ENCODE assay signal across 14 mouse cellular contexts in genomic region chr2:118697955-118698354, GRCm38 (mm10). TPM values are rescaled to one million over a fixed set of nuclear protein-coding genes. Genes with fewer than 3 reads are reported as not detected.
DNase-seq lines count a peak whose midpoint lies in the region; ATAC-seq and TF ChIP-seq lines count a peak whose summit lies in the region.
"Had no signal": no experiment of that assay in that cellular context is flagged by ENCODE, and none has a peak within 500 bp of the region (broad histone marks: within the 10 kb centered on the region; RNA-seq: fewer than 3 reads in every experiment).

No protein-coding gene starts in this region.

- no peak overlapping the region for H3K4me2 ChIP-seq in heart, postnatal 0 days (ENCODE audit: low read depth, low read length)
- H3K4me2 ChIP-seq: forebrain, embryonic 13.5 days; limb, embryonic 15.5 days had no signal

- H3K4me1 ChIP-seq in heart, postnatal 0 days (ENCODE audit: control insufficient read depth, insufficient read depth) = peaks cover 43% of the 10 kb centered on the region

- 25% methylated on average over 7 of the region's 7 CpGs for WGBS in heart, postnatal 0 days

- TF ChIP-seq CTCF in heart, postnatal 0 days (IDR thresholded peaks at IDR 0.05; ENCODE audit: low read depth) = no peak

- ATAC-seq in heart, postnatal 0 days (ENCODE audit: insufficient read depth, low read depth) = no peak
- ATAC-seq: forebrain, embryonic 13.5 days; intestine, postnatal 0 days had no signal

- TF ChIP-seq EP300 in heart, postnatal 0 days (IDR thresholded peaks at IDR 0.05; ENCODE audit: low read depth) = no peak

- no peak overlapping the region for H3K9ac ChIP-seq in heart, postnatal 0 days (replicated peaks; ENCODE audit: low read depth, low read length)
- H3K9ac ChIP-seq: forebrain, embryonic 13.5 days; limb, embryonic 15.5 days had no signal

- peaks cover 17% of the 10 kb centered on the region for H3K27me3 ChIP-seq in heart, postnatal 0 days (ENCODE audit: control insufficient read depth, insufficient read depth, low read length)

- no peaks in the 10 kb centered on the region for H3K36me3 ChIP-seq in heart, postnatal 0 days (replicated peaks; ENCODE audit: control insufficient read depth, insufficient read depth, low read length)
- H3K36me3 ChIP-seq: limb, embryonic 15.5 days had no signal

- no peak overlapping the region for H3K4me3 ChIP-seq in heart, postnatal 0 days (ENCODE audit: low read depth, low read length)
- H3K4me3 ChIP-seq: forebrain, embryonic 13.5 days; limb, embryonic 15.5 days had no signal

- no peak for DNase-seq in heart, postnatal 0 days (ENCODE audit: low spot score)
- DNase-seq in heart, adult 8-10 months (ENCODE audit: low spot score) = no peak
- peak; percentile 58 for DNase-seq in MN1 (ENCODE audit: low spot score)
- DNase-seq in adrenal gland, adult 8-10 months = peak; percentile 56
- peak; percentile 33 for DNase-seq in kidney, postnatal 14 days
- no peak for DNase-seq in layer of hippocampus, postnatal 10 days (ENCODE audit: low spot score in 2 of 2)
- no peak for DNase-seq in lung, postnatal 10 days
- DNase-seq: cerebellum, adult 9-10 months; gastrocnemius, postnatal 36 days; lung, adult 2 months had no signal

- no peaks in the 10 kb centered on the region for H3K9me3 ChIP-seq in heart, postnatal 0 days (replicated peaks; ENCODE audit: control insufficient read depth, low read length)
- H3K9me3 ChIP-seq: forebrain, embryonic 13.5 days; limb, embryonic 15.5 days had no signal

- H3K27ac ChIP-seq in heart, postnatal 0 days (ENCODE audit: low read depth) = peak overlapping the region; percentile 81
- H3K27ac ChIP-seq: forebrain, embryonic 13.5 days; limb, embryonic 15.5 days had no signal

RNA-seq across cellular contexts. Expression of gene Ankrd63, which starts 5.8 kb away (rescaled TPM):
- total RNA-seq in heart, postnatal 0 days (2014; rRNA removed; ENCODE audit: low replicate concordance) = 7.6 and 14.3 TPM in 2 replicates
- 1.6 and 2.0 TPM in 2 replicates for polyA plus RNA-seq in heart, postnatal 0 days (2015; fragmentation: Nextera tagmentation; extraction: Ambion mirVana)
- total RNA-seq in heart, adult 8-10 months (2022) = 1 to 10 TPM; 1.0 to 3.1 (median 1.7) TPM
- total RNA-seq in adrenal gland, adult 8-10 months (2022) = under 1 TPM; 0.11 to 0.84 (median 0.36) TPM
- 1 to 10 TPM; 3.0 to 3.8 TPM for total RNA-seq in layer of hippocampus, postnatal 10 days (2021)
- total RNA-seq: gastrocnemius, postnatal 36 days had no signal

RNA-seq across cellular contexts. Expression of gene Plcb2, which starts 30.3 kb away (rescaled TPM):
- total RNA-seq in heart, postnatal 0 days (2014; rRNA removed; ENCODE audit: low replicate concordance) = 1.6 and 7.6 TPM in 2 replicates
- 2.0 and 2.6 TPM in 2 replicates for polyA plus RNA-seq in heart, postnatal 0 days (2015; fragmentation: Nextera tagmentation; extraction: Ambion mirVana)
- 1 to 10 TPM; 2.2 to 3.3 (median 2.5) TPM for total RNA-seq in heart, adult 8-10 months (2022)
- total RNA-seq in adrenal gland, adult 8-10 months (2022) = 1 to 10 TPM; 2.0 to 4.1 (median 3.0) TPM
- total RNA-seq in layer of hippocampus, postnatal 10 days (2021) = 1 to 10 TPM; 2.1 to 2.9 TPM

RNA-seq across cellular contexts. Expression of gene Pak6, which starts 34.9 kb away (rescaled TPM):
- 16.8 and 17.0 TPM in 2 replicates for total RNA-seq in heart, postnatal 0 days (2014; rRNA removed; ENCODE audit: low replicate concordance)
- polyA plus RNA-seq in heart, postnatal 0 days (2015; fragmentation: Nextera tagmentation; extraction: Ambion mirVana) = 7.9 and 9.0 TPM in 2 replicates
- total RNA-seq in heart, adult 8-10 months (2022) = 10 to 100 TPM in 3 of 4 experiments, 1 to 10 TPM in 1; 7.5 to 13.4 (median 11.4) TPM
- total RNA-seq in adrenal gland, adult 8-10 months (2022) = 10 to 100 TPM; 27.0 to 35.6 (median 28.7) TPM
- 100 to 1,000 TPM; 109 to 120 TPM for total RNA-seq in layer of hippocampus, postnatal 10 days (2021)
- total RNA-seq: hematopoietic stem cell, adult 5-6 weeks had no signal

RNA-seq across cellular contexts. Expression of gene Inafm2, which starts 47.6 kb away (rescaled TPM):
- total RNA-seq in heart, postnatal 0 days (2014; rRNA removed; ENCODE audit: low replicate concordance) = 39.4 and 44.2 TPM in 2 replicates
- polyA plus RNA-seq in heart, postnatal 0 days (2015; fragmentation: Nextera tagmentation; extraction: Ambion mirVana) = 39.9 and 48.4 TPM in 2 replicates
- 10 to 100 TPM; 33.0 to 45.2 (median 33.9) TPM for total RNA-seq in heart, adult 8-10 months (2022)
- 10 to 100 TPM; 36.3 to 48.6 (median 39.9) TPM for total RNA-seq in adrenal gland, adult 8-10 months (2022)
- total RNA-seq in layer of hippocampus, postnatal 10 days (2021) = 10 to 100 TPM; 31.7 to 33.4 TPM

Comparison
In these comparisons a context has a peak if more than half of its experiments do, and no peak if none do; other contexts are left out.
1. DNase-seq: peak in MN1 (single experiment), adrenal gland, adult 8-10 months (single experiment) and kidney, postnatal 14 days (single experiment); none in heart, postnatal 0 days (single experiment), heart, adult 8-10 months (single experiment), layer of hippocampus, postnatal 10 days (0 of 2) and lung, postnatal 10 days (single experiment).